Mouse (Mus musculus) megakaryocyte-erythroid progenitor cell, adult 5-6 weeks (primary cell): Measurements from ENCODE around the gene Msrb3. TPM values are rescaled to one million over a fixed set of nuclear protein-coding genes. Genes with fewer than 3 reads are reported as not detected.

Source experiments
- ATAC-seq: replicated peaks from 2 replicates; pipeline ENCODE4 v1.8.0; 2016; ENCODE audit warnings: mild to moderate bottlenecking, inconsistent platforms; ENCODE audit not compliant: severe bottlenecking, poor library complexity, low FRiP score, low TSS enrichment
- total RNA-seq, 2 experiments: library from RNA; stranded (forward) in 1 of 2; stranded (reverse) in 1 of 2; fragments of 200-1000, 215-1000 nt in 1 of 2; fragments of >200 nt in 1 of 2; fragmentation: Nextera tagmentation in 1 of 2; gene quantifications; 2 replicates each; pipeline ENCODE4 v1.2.3; 2014 to 2017

Gene Msrb3
- total RNA-seq, 2 experiments from 2014 or later, result 0.37 TPM; not detected in 1

GRCm38 (mm10) chr10:120903843-120904468 lies 5.1 kb upstream of the Msrb3 start:
- peak; percentile 52; the same call in 1 of the 2 replicates for ATAC-seq

- no peak for ATAC-seq
Measured at GRCm38 (mm10) chr10:120901746-120902145, 2.8 kb upstream of the Msrb3 start.

GRCm38 (mm10) chr10:120900096-120900495 lies 1.2 kb upstream of the Msrb3 start:
- no peak for ATAC-seq

GRCm38 (mm10) chr10:120898357-120898756 lies 544 bp downstream of the Msrb3 start:
- ATAC-seq, result no peak

- ATAC-seq, result peak; percentile 84
Measured at GRCm38 (mm10) chr10:120895899-120896289, 3.0 kb downstream of the Msrb3 start.

GRCm38 (mm10) chr10:120894978-120895898 lies 3.7 kb downstream of the Msrb3 start:
- ATAC-seq, result no peak

GRCm38 (mm10) chr10:120893938-120894337 lies 5.0 kb downstream of the Msrb3 start:
- no peak for ATAC-seq

GRCm38 (mm10) chr10:120891131-120891530 lies 7.8 kb downstream of the Msrb3 start:
- no peak for ATAC-seq

GRCm38 (mm10) chr10:120890592-120890991 lies 8.3 kb downstream of the Msrb3 start:
- ATAC-seq, result no peak

GRCm38 (mm10) chr10:120888531-120888930 lies 10.4 kb downstream of the Msrb3 start:
- ATAC-seq, result no peak

GRCm38 (mm10) chr10:120884220-120884619 lies 14.7 kb downstream of the Msrb3 start:
- ATAC-seq, result no peak

- no peak for ATAC-seq
Measured at GRCm38 (mm10) chr10:120883732-120884131, 15.2 kb downstream of the Msrb3 start.

GRCm38 (mm10) chr10:120883069-120883415 lies 15.9 kb downstream of the Msrb3 start:
- ATAC-seq, result 0 out of 2 replicates have a peak, but pooled peaks have one; percentile 30

- ATAC-seq, result peak; percentile 52
Measured at GRCm38 (mm10) chr10:120882347-120883068, 16.4 kb downstream of the Msrb3 start.

GRCm38 (mm10) chr10:120876549-120877270 lies 22.2 kb downstream of the Msrb3 start:
- peak; percentile 17; the same call in 1 of the 2 replicates for ATAC-seq

GRCm38 (mm10) chr10:120875672-120876463 lies 23.0 kb downstream of the Msrb3 start:
- peak; percentile 87 for ATAC-seq

GRCm38 (mm10) chr10:120874261-120874660 lies 24.6 kb downstream of the Msrb3 start:
- ATAC-seq, result no peak

- no peak for ATAC-seq
Measured at GRCm38 (mm10) chr10:120873646-120874201, 25.2 kb downstream of the Msrb3 start.
